Mouse (Mus musculus) liver, adult 2 months (tissue): ENCODE measurements around the gene Adamts12.

Experiments used
- CTCF ChIP-seq: fragments of 200-500 bp; IDR thresholded peaks from 2 replicates; pipeline ENCODE4 v1.5.1; 2011; ENCODE audit warnings: low read depth, low read length, control low read depth
- POLR2A ChIP-seq: fragments of 200-500 bp; IDR thresholded peaks from 2 replicates; pipeline ENCODE4 v1.6.1; 2011; ENCODE audit warnings: low read length, control low read depth; ENCODE audit not compliant: insufficient read depth; ENCODE audit errors: extremely low read depth

GRCm38 (mm10) chr15:11173884-11174470 is 109.4 kb downstream of the Adamts12 start:
- no peak for TF ChIP-seq POLR2A
- no peak for TF ChIP-seq CTCF
